Mouse (Mus musculus): ENCODE measurements around the gene Map2k4. TPM values are rescaled to one million over a fixed set of nuclear protein-coding genes. Genes with fewer than 3 reads are reported as not detected.

Map2k4 gene
- polyA plus RNA-seq, 1 experiment from 2014 or later = 82.7 TPM

DNA sequence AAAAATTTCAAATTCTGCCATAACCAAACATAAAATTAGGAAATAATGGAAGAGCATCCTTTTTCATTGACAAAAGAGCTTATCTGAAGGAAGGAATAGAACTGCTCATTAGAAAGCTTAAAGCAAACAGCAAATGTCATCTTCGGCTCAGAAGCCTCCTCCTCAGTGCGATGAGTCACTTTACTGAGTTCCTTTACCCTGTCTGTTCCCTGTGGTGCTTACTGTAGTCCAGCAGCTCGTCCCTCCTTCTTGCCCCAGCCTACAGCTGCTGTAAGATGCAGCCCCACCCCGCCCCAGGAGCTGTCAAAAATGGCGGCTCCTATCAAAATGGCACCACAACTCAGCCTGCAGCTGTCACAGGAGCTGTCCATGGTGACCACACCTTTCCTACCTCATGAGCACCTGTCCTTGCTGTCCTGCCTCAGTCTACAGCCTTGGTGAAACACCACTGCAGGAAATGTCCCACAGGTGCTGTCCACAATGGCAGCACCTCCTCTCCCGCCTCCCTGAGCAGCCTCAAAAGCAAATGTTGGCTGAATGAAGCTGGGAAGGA lies 75.3 kb downstream of the Map2k4 start:
- ATAC-seq (ENCODE audit: low FRiP score) (no peak), DNase-seq (ENCODE audit: low spot score) (no peak)
- H3K27ac ChIP-seq (ENCODE audit: low read depth, low read length) = no peak overlapping the region
- H3K9ac ChIP-seq (ENCODE audit: low read depth, low read length) = no peak overlapping the region
- H3K27me3 ChIP-seq (ENCODE audit: control insufficient read depth, insufficient read depth, low read length) = no peaks in the 10 kb centered on the region
- H3K9me3 ChIP-seq (ENCODE audit: control insufficient read depth, low read length) = no peaks in the 10 kb centered on the region
- H3K4me1 ChIP-seq (replicated peaks; ENCODE audit: control insufficient read depth, insufficient read depth, low read length) = no peaks in the 10 kb centered on the region
- H3K4me2 ChIP-seq (replicated peaks; ENCODE audit: low read depth, low read length) = no peak overlapping the region
- WGBS = 85% methylated on average over 6 of the region's 6 CpGs
- no peak overlapping the region for H3K4me3 ChIP-seq (ENCODE audit: low read depth, low read length)
- H3K36me3 ChIP-seq (ENCODE audit: control insufficient read depth, insufficient read depth, low read length) = no peaks in the 10 kb centered on the region

DNA sequence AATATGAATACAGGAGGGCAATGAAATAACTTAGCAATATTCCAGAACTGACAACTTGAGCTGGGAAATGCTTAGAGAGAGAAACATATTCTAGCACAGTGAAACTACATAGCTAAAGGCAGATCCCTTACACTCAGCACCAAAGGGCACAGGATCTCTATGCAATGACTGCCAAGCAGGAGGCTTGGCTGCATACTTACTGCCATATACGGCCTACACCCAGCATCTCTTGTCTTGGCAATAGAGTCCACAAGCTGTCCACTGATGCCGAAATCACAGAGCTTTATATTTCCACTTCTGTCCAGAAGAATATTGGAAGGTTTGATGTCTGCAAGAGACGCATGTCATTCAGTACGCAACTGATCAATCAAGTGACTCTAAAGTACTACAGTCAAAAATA lies 81.3 kb downstream of the Map2k4 start:
- over 99% methylated on average over 4 of the region's 4 CpGs for WGBS
- ATAC-seq (ENCODE audit: low FRiP score) = no peak

DNA sequence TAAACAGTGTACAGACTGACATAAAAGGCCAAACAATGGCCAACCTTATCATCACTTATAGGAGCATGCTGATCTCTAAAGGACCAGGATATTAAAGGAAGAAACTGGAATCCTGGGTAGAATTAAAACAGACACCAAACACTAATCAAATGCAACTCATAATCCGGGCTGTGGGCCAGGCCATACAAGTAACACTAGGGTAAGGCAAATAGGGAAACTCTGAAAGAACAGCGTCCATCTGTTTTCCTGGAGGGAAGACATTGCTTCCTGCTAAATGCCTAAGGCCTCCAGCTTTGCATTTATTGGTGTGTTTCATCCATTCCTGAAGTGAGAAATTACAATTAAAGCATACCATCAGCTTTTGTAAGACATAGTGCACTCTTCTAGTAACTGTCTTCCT lies 81.9 kb downstream of the Map2k4 start:
- no peaks in the 10 kb centered on the region for H3K27me3 ChIP-seq (ENCODE audit: control insufficient read depth, insufficient read depth, low read length)
- ATAC-seq (ENCODE audit: low FRiP score) (no peak), DNase-seq (ENCODE audit: low spot score) (no peak)
- H3K9ac ChIP-seq (ENCODE audit: low read depth, low read length) = no peak overlapping the region
- H3K27ac ChIP-seq (ENCODE audit: low read depth, low read length) = no peak overlapping the region
- H3K4me1 ChIP-seq (replicated peaks; ENCODE audit: control insufficient read depth, insufficient read depth, low read length) = no peaks in the 10 kb centered on the region
- WGBS = 93% methylated on average over 2 of the region's 2 CpGs
- no peak overlapping the region for H3K4me2 ChIP-seq (replicated peaks; ENCODE audit: low read depth, low read length)
- no peak overlapping the region for H3K4me3 ChIP-seq (ENCODE audit: low read depth, low read length)
- H3K9me3 ChIP-seq (ENCODE audit: control insufficient read depth, low read length) = no peaks in the 10 kb centered on the region
- no peaks in the 10 kb centered on the region; the same call in 1 of the 2 replicates for H3K36me3 ChIP-seq (ENCODE audit: control insufficient read depth, insufficient read depth, low read length)

More for the DNA sequence above, 81.3 kb downstream of the Map2k4 start:
- no peaks in the 10 kb centered on the region; the same call in 1 of the 2 replicates for H3K36me3 ChIP-seq (ENCODE audit: control insufficient read depth, insufficient read depth, low read length)
- no peak overlapping the region for H3K4me2 ChIP-seq (replicated peaks; ENCODE audit: low read depth, low read length)
- DNase-seq (ENCODE audit: low spot score) = no peak
- no peak overlapping the region for H3K4me3 ChIP-seq (ENCODE audit: low read depth, low read length)
- no peaks in the 10 kb centered on the region for H3K27me3 ChIP-seq (ENCODE audit: control insufficient read depth, insufficient read depth, low read length)
- H3K27ac ChIP-seq (ENCODE audit: low read depth, low read length) = no peak overlapping the region
- no peaks in the 10 kb centered on the region for H3K4me1 ChIP-seq (replicated peaks; ENCODE audit: control insufficient read depth, insufficient read depth, low read length)
- no peaks in the 10 kb centered on the region for H3K9me3 ChIP-seq (ENCODE audit: control insufficient read depth, low read length)
- no peak overlapping the region for H3K9ac ChIP-seq (ENCODE audit: low read depth, low read length)

DNA sequence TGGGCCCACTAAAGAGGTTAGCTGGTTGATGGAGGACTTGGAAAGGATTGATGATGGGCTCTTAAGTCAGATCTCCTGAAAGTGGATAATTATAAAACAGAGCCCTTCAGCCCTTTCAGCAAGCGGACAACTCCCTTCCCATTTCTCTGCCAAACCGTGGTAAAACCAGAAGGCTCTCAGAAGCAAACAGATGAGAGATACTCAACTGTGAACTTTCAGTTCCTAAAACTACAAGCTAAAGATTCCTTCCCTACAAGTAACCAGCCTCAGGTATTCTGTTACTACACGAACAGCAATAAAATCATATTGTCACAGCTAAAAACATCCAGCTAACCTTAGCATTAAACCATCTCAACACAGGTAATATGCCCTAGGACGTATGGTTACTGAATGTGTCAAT lies 83.2 kb downstream of the Map2k4 start:
- Histone ChIP-seq H3K27ac (ENCODE audit: low read depth, low read length) (no peak overlapping the region), H3K4me1 (replicated peaks; ENCODE audit: control insufficient read depth, insufficient read depth, low read length) (no peaks in the 10 kb centered on the region), H3K9ac (ENCODE audit: low read depth, low read length) (no peak overlapping the region), H3K36me3 (ENCODE audit: control insufficient read depth, insufficient read depth, low read length) (no peaks in the 10 kb centered on the region; the same call in 1 of the 2 replicates), H3K27me3 (ENCODE audit: control insufficient read depth, insufficient read depth, low read length) (no peaks in the 10 kb centered on the region), H3K4me2 (replicated peaks; ENCODE audit: low read depth, low read length) (no peak overlapping the region), H3K4me3 (ENCODE audit: low read depth, low read length) (no peak overlapping the region), H3K9me3 (ENCODE audit: control insufficient read depth, low read length) (no peaks in the 10 kb centered on the region)
- ATAC-seq (ENCODE audit: low FRiP score) = no peak
- no peak for DNase-seq (ENCODE audit: low spot score)
- 94% methylated on average over 4 of the region's 4 CpGs for WGBS

DNA sequence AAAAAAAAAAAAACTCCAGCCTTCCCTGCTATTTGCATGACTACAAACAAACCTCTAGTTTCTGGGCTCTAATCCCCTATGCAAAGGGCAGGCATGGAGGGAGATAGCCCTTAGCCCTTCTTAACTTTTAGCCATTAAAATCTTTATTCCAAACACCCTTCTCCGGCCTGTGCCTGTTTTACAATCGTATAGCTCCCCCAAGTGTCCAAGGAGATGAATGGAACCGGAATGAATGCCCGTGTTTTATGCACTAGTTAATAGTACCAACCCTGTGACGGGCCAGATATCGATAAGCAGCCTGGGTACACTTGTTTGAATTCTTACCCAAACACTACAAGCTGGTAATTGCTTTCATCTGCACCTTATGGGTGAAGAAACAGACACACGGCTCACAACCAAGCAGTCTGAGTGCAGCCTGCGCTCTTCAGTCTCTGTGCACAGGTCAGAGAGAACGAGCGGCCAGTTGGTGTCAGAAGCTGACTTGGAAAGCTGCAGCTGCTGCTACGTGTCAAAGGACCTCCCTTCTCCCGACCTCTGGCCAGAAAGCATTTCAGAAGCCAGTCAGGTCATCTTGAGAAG lies 109.2 kb downstream of the Map2k4 start:
- WGBS = 40% methylated on average over 12 of the region's 12 CpGs
- H3K36me3 ChIP-seq (ENCODE audit: control insufficient read depth, insufficient read depth, low read length) = no peaks in the 10 kb centered on the region
- H3K4me1 ChIP-seq (replicated peaks; ENCODE audit: control insufficient read depth, insufficient read depth, low read length) = no peaks in the 10 kb centered on the region
- H3K27me3 ChIP-seq (ENCODE audit: control insufficient read depth, insufficient read depth, low read length) = no peaks in the 10 kb centered on the region
- H3K4me2 ChIP-seq (replicated peaks; ENCODE audit: low read depth, low read length) = no peak overlapping the region
- no peak overlapping the region for H3K9ac ChIP-seq (ENCODE audit: low read depth, low read length)
- no peak for ATAC-seq (ENCODE audit: low FRiP score)
- H3K27ac ChIP-seq (ENCODE audit: low read depth, low read length) = no peak overlapping the region
- DNase-seq (ENCODE audit: low spot score) = peak; percentile 61
- H3K9me3 ChIP-seq (ENCODE audit: control insufficient read depth, low read length) = no peaks in the 10 kb centered on the region
- H3K4me3 ChIP-seq (ENCODE audit: low read depth, low read length) = no peak overlapping the region

DNA sequence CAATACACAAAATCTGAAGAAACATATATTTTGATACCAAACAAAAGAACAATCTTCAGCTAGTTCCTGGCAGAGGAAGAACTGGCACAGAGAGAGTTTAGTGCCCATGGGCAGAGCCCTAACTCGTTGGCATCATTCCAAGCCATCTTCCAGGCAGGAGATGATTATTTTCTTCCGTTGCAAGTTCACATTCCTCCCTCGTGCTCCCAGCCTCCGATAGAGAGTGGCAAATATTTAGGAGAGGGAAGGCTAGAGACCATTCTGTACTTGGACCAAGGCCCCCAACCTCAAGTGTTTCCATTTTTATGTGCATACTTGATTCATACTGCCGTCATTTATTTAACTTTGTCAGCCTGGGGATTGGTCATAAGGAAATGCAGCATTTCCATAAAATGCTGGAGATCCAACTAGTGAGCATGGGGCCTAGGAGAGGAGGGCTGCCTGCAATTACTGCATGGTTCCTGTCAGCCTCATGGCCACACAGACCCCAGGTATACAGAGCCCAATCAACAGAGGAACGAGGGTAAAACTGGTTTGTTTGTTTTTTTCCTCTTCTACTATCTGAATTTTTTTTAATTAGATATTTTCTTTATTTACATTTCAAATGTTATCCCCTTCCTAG lies 120.6 kb downstream of the Map2k4 start:
- no peak overlapping the region for H3K9ac ChIP-seq (ENCODE audit: low read depth, low read length)
- no peak for DNase-seq (ENCODE audit: low spot score)
- H3K27ac ChIP-seq (ENCODE audit: low read depth, low read length) = no peak overlapping the region
- no peaks in the 10 kb centered on the region for H3K36me3 ChIP-seq (ENCODE audit: control insufficient read depth, insufficient read depth, low read length)
- no peaks in the 10 kb centered on the region for H3K9me3 ChIP-seq (ENCODE audit: control insufficient read depth, low read length)
- no peak for ATAC-seq (ENCODE audit: low FRiP score)
- 81% methylated on average over 6 of the region's 6 CpGs for WGBS
- H3K4me2 ChIP-seq (replicated peaks; ENCODE audit: low read depth, low read length) = no peak overlapping the region
- no peak overlapping the region for H3K4me3 ChIP-seq (ENCODE audit: low read depth, low read length)
- H3K4me1 ChIP-seq (replicated peaks; ENCODE audit: control insufficient read depth, insufficient read depth, low read length) = no peaks in the 10 kb centered on the region
- no peaks in the 10 kb centered on the region for H3K27me3 ChIP-seq (ENCODE audit: control insufficient read depth, insufficient read depth, low read length)

DNA sequence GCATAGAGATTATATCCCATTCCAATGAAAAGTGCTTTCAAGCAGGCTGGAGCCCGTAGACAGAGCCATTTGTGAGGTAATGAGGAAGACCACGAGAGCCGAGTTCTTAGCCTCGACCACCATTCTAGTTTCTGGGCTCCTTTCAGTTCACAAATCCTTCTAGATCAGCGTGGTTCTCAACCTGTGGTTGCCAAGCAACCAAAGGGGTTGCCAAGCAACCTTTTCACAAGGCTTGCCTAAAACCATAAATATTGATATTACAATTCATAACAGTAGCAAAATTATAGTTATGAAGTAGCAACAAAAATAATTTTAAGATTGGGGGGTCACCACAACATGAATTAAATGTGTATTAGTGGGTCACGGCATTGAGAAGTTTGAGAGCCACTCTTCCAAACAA lies 123.2 kb downstream of the Map2k4 start:
- no peak overlapping the region for H3K9ac ChIP-seq (ENCODE audit: low read depth, low read length)
- 74% methylated on average over 6 of the region's 6 CpGs for WGBS
- no peaks in the 10 kb centered on the region for H3K4me1 ChIP-seq (replicated peaks; ENCODE audit: control insufficient read depth, insufficient read depth, low read length)
- H3K36me3 ChIP-seq (ENCODE audit: control insufficient read depth, insufficient read depth, low read length) = no peaks in the 10 kb centered on the region
- H3K9me3 ChIP-seq (ENCODE audit: control insufficient read depth, low read length) = no peaks in the 10 kb centered on the region
- H3K27ac ChIP-seq (ENCODE audit: low read depth, low read length) = no peak overlapping the region
- no peak overlapping the region for H3K4me3 ChIP-seq (ENCODE audit: low read depth, low read length)
- H3K4me2 ChIP-seq (replicated peaks; ENCODE audit: low read depth, low read length) = no peak overlapping the region
- peak; percentile 13 for DNase-seq (ENCODE audit: low spot score)
- no peaks in the 10 kb centered on the region for H3K27me3 ChIP-seq (ENCODE audit: control insufficient read depth, insufficient read depth, low read length)
- no peak for ATAC-seq (ENCODE audit: low FRiP score)

DNA sequence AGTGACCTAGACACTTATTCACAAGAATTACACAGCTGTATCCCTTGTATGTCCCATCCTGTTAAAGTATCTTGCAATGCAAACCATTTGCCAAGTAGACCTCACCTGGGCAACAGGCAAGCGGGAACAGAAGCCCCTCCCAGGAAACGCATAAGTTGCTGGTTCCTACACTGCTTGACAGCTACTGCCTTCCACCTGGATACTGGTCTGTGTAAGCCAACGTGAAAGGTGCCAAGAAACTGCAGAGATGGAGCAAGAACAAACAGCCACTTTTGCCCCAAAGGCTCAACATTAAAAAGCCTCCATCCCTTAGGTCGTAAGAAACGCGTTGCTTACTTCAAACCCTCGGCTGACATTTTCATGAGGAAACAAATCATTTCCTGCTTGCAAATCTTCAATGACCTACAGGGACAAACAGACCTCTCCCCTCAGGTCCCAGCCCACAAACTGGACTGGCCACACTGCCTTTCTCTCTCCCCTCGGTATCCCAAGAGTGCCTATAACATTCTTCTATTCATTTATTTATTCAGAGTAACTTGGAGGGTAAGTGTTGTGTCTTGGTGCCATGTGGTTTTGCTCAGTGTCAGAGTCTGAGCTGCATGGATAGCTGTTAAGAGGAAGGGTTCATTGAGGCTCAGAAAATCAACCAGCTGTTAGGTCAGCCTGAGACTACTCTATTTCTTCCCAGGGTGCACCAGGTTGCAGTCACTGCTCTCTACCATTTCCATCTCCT lies 126.1 kb downstream of the Map2k4 start:
- 83% methylated on average over 8 of the region's 8 CpGs for WGBS
- no peak for ATAC-seq (ENCODE audit: low FRiP score)
- H3K36me3 ChIP-seq (ENCODE audit: control insufficient read depth, insufficient read depth, low read length) = no peaks in the 10 kb centered on the region

More for the DNA sequence above, 126.1 kb downstream of the Map2k4 start:
- Histone ChIP-seq H3K9me3 (ENCODE audit: control insufficient read depth, low read length) (no peaks in the 10 kb centered on the region), H3K27me3 (ENCODE audit: control insufficient read depth, insufficient read depth, low read length) (no peaks in the 10 kb centered on the region), H3K4me1 (replicated peaks; ENCODE audit: control insufficient read depth, insufficient read depth, low read length) (no peaks in the 10 kb centered on the region), H3K27ac (ENCODE audit: low read depth, low read length) (no peak overlapping the region), H3K9ac (ENCODE audit: low read depth, low read length) (no peak overlapping the region), H3K4me3 (ENCODE audit: low read depth, low read length) (no peak overlapping the region), H3K4me2 (replicated peaks; ENCODE audit: low read depth, low read length) (no peak overlapping the region)
- DNase-seq (ENCODE audit: low spot score) = no peak

All from hindbrain, embryonic 11.5 days (tissue).